Comparison of ENCODE assay signal across 9 mouse cellular contexts in genomic region chr19:10841721-10842626, GRCm38 (mm10). TPM values are rescaled to one million over a fixed set of nuclear protein-coding genes. Genes with fewer than 3 reads are reported as not detected.
A peak's percentile ranks its signal among the peaks of the same experiment; 100 is the strongest.
DNase-seq lines count a peak whose midpoint lies in the region; ATAC-seq lines count a peak whose summit lies in the region.
"Had no signal": no experiment of that assay in that cellular context is flagged by ENCODE, and none has a peak within 500 bp of the region (broad histone marks: within the 10 kb centered on the region; RNA-seq: fewer than 3 reads in every experiment).

No protein-coding gene starts in this region.

- H3K4me1 ChIP-seq in lung, embryonic 15.5 days, result peaks cover 4% of the 10 kb centered on the region; the same call in 1 of the 2 replicates
- H3K4me1 ChIP-seq in stomach, embryonic 16.5 days (ENCODE audit: control insufficient read depth, insufficient read depth, low read length), result peaks cover 4% of the 10 kb centered on the region; the same call in 1 of the 2 replicates
- H3K4me1 ChIP-seq in forebrain, embryonic 10.5 days, result peaks cover 18% of the 10 kb centered on the region
- H3K4me1 ChIP-seq in limb, embryonic 10.5 days, result peaks cover 6% of the 10 kb centered on the region

- H3K27ac ChIP-seq in lung, embryonic 15.5 days, result no peak overlapping the region
- H3K27ac ChIP-seq in stomach, embryonic 16.5 days (ENCODE audit: low read length), result peak overlapping the region; percentile 17
- H3K27ac ChIP-seq in forebrain, embryonic 10.5 days, result no peak overlapping the region
- H3K27ac ChIP-seq in limb, embryonic 10.5 days, result no peak overlapping the region; the same call in 1 of the 2 replicates

- no peaks in the 10 kb centered on the region for H3K9me3 ChIP-seq in lung, embryonic 15.5 days
- no peaks in the 10 kb centered on the region for H3K9me3 ChIP-seq in stomach, embryonic 16.5 days (replicated peaks; ENCODE audit: control insufficient read depth, low read length)
- H3K9me3 ChIP-seq in forebrain, embryonic 10.5 days, result no peaks in the 10 kb centered on the region
- H3K9me3 ChIP-seq in limb, embryonic 10.5 days (replicated peaks), result no peaks in the 10 kb centered on the region

- peak; percentile 83 for DNase-seq in A20 (ENCODE audit: low read depth, low spot score)
- DNase-seq in Muller cell, postnatal 12 days (ENCODE audit: inconsistent ontology term), result peak; percentile 11
- DNase-seq in heart, postnatal 4 days, result peak; percentile 37
- no peak for DNase-seq in forebrain, embryonic 10.5 days (ENCODE audit: extremely low spot score, low spot score)
- DNase-seq in limb, embryonic 10.5 days (ENCODE audit: low spot score), result no peak
- no peak for DNase-seq in right cerebral cortex, postnatal 36 days (ENCODE audit: low spot score in 2 of 2)

- H3K4me2 ChIP-seq in lung, embryonic 15.5 days, result 0 out of 2 replicates have a peak overlapping the region, but pooled peaks have one; percentile 6
- H3K4me2 ChIP-seq in stomach, embryonic 16.5 days (ENCODE audit: low read depth, low read length), result 0 out of 2 replicates have a peak overlapping the region, but pooled peaks have one; percentile 3

- 54% methylated on average over 16 of the region's 16 CpGs for WGBS in lung, embryonic 15.5 days
- WGBS in stomach, embryonic 16.5 days, result 53% methylated on average over 16 of the region's 16 CpGs
- 60% methylated on average over 16 of the region's 16 CpGs for WGBS in forebrain, embryonic 10.5 days
- WGBS in limb, embryonic 10.5 days, result 51% methylated on average over 16 of the region's 16 CpGs

- no peaks in the 10 kb centered on the region for H3K36me3 ChIP-seq in lung, embryonic 15.5 days
- H3K36me3 ChIP-seq in stomach, embryonic 16.5 days (ENCODE audit: control insufficient read depth, insufficient read depth, low read length), result no peaks in the 10 kb centered on the region
- H3K36me3 ChIP-seq in forebrain, embryonic 10.5 days (replicated peaks), result no peaks in the 10 kb centered on the region
- H3K36me3 ChIP-seq in limb, embryonic 10.5 days, result no peaks in the 10 kb centered on the region

- no peak overlapping the region for H3K4me3 ChIP-seq in lung, embryonic 15.5 days
- no peak overlapping the region for H3K4me3 ChIP-seq in stomach, embryonic 16.5 days (replicated peaks; ENCODE audit: low read length)
- H3K4me3 ChIP-seq in forebrain, embryonic 10.5 days, result no peak overlapping the region
- H3K4me3 ChIP-seq in limb, embryonic 10.5 days, result no peak overlapping the region; the same call in 1 of the 2 replicates

- H3K9ac ChIP-seq in lung, embryonic 15.5 days, result no peak overlapping the region
- H3K9ac ChIP-seq in stomach, embryonic 16.5 days (ENCODE audit: low read length), result 0 out of 2 replicates have a peak overlapping the region, but pooled peaks have one; percentile 35

- ATAC-seq in lung, embryonic 15.5 days (ENCODE audit: borderline replicate concordance, extremely low read depth, low FRiP score, low TSS enrichment), result no peak
- ATAC-seq in stomach, embryonic 16.5 days (ENCODE audit: insufficient read depth, low FRiP score), result peak; percentile 13; the same call in 1 of the 2 replicates

- H3K27me3 ChIP-seq in lung, embryonic 15.5 days, result no peaks in the 10 kb centered on the region
- H3K27me3 ChIP-seq in stomach, embryonic 16.5 days (ENCODE audit: control insufficient read depth, insufficient read depth, low read length), result no peaks in the 10 kb centered on the region
- peaks cover 17% of the 10 kb centered on the region for H3K27me3 ChIP-seq in forebrain, embryonic 10.5 days (ENCODE audit: poor library complexity, severe bottlenecking)
- H3K27me3 ChIP-seq in limb, embryonic 10.5 days (ENCODE audit: low read depth, poor library complexity, severe bottlenecking), result 0 out of 2 replicates have a peak, but pooled peaks cover 9% of the 10 kb centered on the region

RNA-seq across cellular contexts. Expression of gene Slc15a3, which starts 2.4 kb away (rescaled TPM):
- total RNA-seq in heart, postnatal 4 days (2021), result 1 to 10 TPM; 2.1 to 2.3 TPM
- 0.42 and 0.46 TPM in 2 replicates for polyA plus RNA-seq in lung, embryonic 15.5 days (2015; fragmentation: Nextera tagmentation; extraction: Ambion mirVana)
- 0.52 and 0.70 TPM in 2 replicates for polyA plus RNA-seq in stomach, embryonic 16.5 days (2015; fragmentation: Nextera tagmentation; extraction: Ambion mirVana)
- 0.32 and 0.37 TPM in 2 replicates for polyA plus RNA-seq in forebrain, embryonic 10.5 days (2016; fragmentation: Nextera tagmentation; extraction: Ambion mirVana)
- polyA plus RNA-seq in limb, embryonic 10.5 days (2016; fragmentation: Nextera tagmentation; extraction: Ambion mirVana), result 0.20 and 0.28 TPM in 2 replicates

RNA-seq across cellular contexts. Expression of gene Cd6, which starts 12.1 kb away (rescaled TPM):
- under 1 TPM in 1 of 2 experiments, not detected in 1; 0.17 TPM for total RNA-seq in heart, postnatal 4 days (2021)
- 0.11 and 0.60 TPM in 2 replicates for polyA plus RNA-seq in lung, embryonic 15.5 days (2015; fragmentation: Nextera tagmentation; extraction: Ambion mirVana)
- polyA plus RNA-seq in stomach, embryonic 16.5 days (2015; fragmentation: Nextera tagmentation; extraction: Ambion mirVana), result 0.50 and 0.58 TPM in 2 replicates
- polyA plus RNA-seq in forebrain, embryonic 10.5 days (2016; fragmentation: Nextera tagmentation; extraction: Ambion mirVana), result not detected in 2 replicates
- 0.05 TPM in 1 of 2 replicates, not detected in the other for polyA plus RNA-seq in limb, embryonic 10.5 days (2016; fragmentation: Nextera tagmentation; extraction: Ambion mirVana)
- polyA plus RNA-seq: neural tube, embryonic 11.5 days had no signal

RNA-seq across cellular contexts. Expression of gene Tmem132a, which starts 27.8 kb away (rescaled TPM):
- total RNA-seq in heart, postnatal 4 days (2021), result 10 to 100 TPM; 52.4 to 53.4 TPM
- 75.9 TPM in 2 replicates for polyA plus RNA-seq in lung, embryonic 15.5 days (2015; fragmentation: Nextera tagmentation; extraction: Ambion mirVana)
- 66.3 and 70.6 TPM in 2 replicates for polyA plus RNA-seq in stomach, embryonic 16.5 days (2015; fragmentation: Nextera tagmentation; extraction: Ambion mirVana)
- 110 and 115 TPM in 2 replicates for polyA plus RNA-seq in forebrain, embryonic 10.5 days (2016; fragmentation: Nextera tagmentation; extraction: Ambion mirVana)
- polyA plus RNA-seq in limb, embryonic 10.5 days (2016; fragmentation: Nextera tagmentation; extraction: Ambion mirVana), result 151 and 160 TPM in 2 replicates

RNA-seq across cellular contexts. Expression of gene Tmem109, which starts 39.8 kb away (rescaled TPM):
- total RNA-seq in heart, postnatal 4 days (2021), result 100 to 1,000 TPM; 100 to 104 TPM
- 138 TPM in 2 replicates for polyA plus RNA-seq in lung, embryonic 15.5 days (2015; fragmentation: Nextera tagmentation; extraction: Ambion mirVana)
- polyA plus RNA-seq in stomach, embryonic 16.5 days (2015; fragmentation: Nextera tagmentation; extraction: Ambion mirVana), result 147 and 169 TPM in 2 replicates
- 51.4 and 53.8 TPM in 2 replicates for polyA plus RNA-seq in forebrain, embryonic 10.5 days (2016; fragmentation: Nextera tagmentation; extraction: Ambion mirVana)
- 71.7 and 72.3 TPM in 2 replicates for polyA plus RNA-seq in limb, embryonic 10.5 days (2016; fragmentation: Nextera tagmentation; extraction: Ambion mirVana)

RNA-seq across cellular contexts. Expression of gene Prpf19, which starts 53.1 kb away (rescaled TPM):
- 100 to 1,000 TPM; 214 to 232 TPM for total RNA-seq in heart, postnatal 4 days (2021)
- 35.8 and 39.8 TPM in 2 replicates for polyA plus RNA-seq in lung, embryonic 15.5 days (2015; fragmentation: Nextera tagmentation; extraction: Ambion mirVana)
- polyA plus RNA-seq in stomach, embryonic 16.5 days (2015; fragmentation: Nextera tagmentation; extraction: Ambion mirVana), result 36.8 and 40.6 TPM in 2 replicates
- 43.8 and 47.1 TPM in 2 replicates for polyA plus RNA-seq in forebrain, embryonic 10.5 days (2016; fragmentation: Nextera tagmentation; extraction: Ambion mirVana)
- polyA plus RNA-seq in limb, embryonic 10.5 days (2016; fragmentation: Nextera tagmentation; extraction: Ambion mirVana), result 47.2 and 51.5 TPM in 2 replicates

Comparison
In these comparisons a context has a peak if more than half of its experiments do, and no peak if none do; other contexts are left out.
1. DNase-seq: peak in A20 (single experiment), Muller cell, postnatal 12 days (single experiment) and heart, postnatal 4 days (single experiment); none in forebrain, embryonic 10.5 days (single experiment), limb, embryonic 10.5 days (single experiment) and right cerebral cortex, postnatal 36 days (0 of 2).